Mouse (Mus musculus): Measurements from ENCODE around the gene S100a7a.

GRCm38 (mm10) chr3:90612061-90612460 is 41.8 kb upstream of the S100a7a start:
- TF ChIP-seq CTCF (IDR thresholded peaks at IDR 0.05; ENCODE audit: low read depth) (no peak), EP300 (IDR thresholded peaks at IDR 0.05; ENCODE audit: low read depth) (no peak)
